Mouse (Mus musculus): Measurements from ENCODE around the gene Gabrb3.

GRCm38 (mm10) chr7:57648136-57648755, 228.8 kb downstream of the Gabrb3 start:
- TF ChIP-seq POLR2A (IDR thresholded peaks at IDR 0.05; ENCODE audit: insufficient read length, low read depth), result no peak
- TF ChIP-seq REST (IDR thresholded peaks at IDR 0.05; ENCODE audit: insufficient read depth, insufficient read length), result no peak
- TF ChIP-seq SRF (IDR thresholded peaks at IDR 0.05; ENCODE audit: control insufficient read depth, insufficient read length, low read depth), result no peak
- no peak for TF ChIP-seq MYOD1 (IDR thresholded peaks at IDR 0.05; ENCODE audit: control insufficient read depth in 1 of 3, insufficient read length in 2 of 3, low read depth in 2 of 3)
- no peak for TF ChIP-seq TCF3 (IDR thresholded peaks at IDR 0.05; ENCODE audit: insufficient read length, low read depth)
- TF ChIP-seq MAX (IDR thresholded peaks at IDR 0.05; ENCODE audit: low read depth), result no peak
- no peak for TF ChIP-seq POLR2AphosphoS2 (IDR thresholded peaks at IDR 0.05; ENCODE audit: insufficient read length, low read depth)
- no peak for TF ChIP-seq E2F4 (IDR thresholded peaks at IDR 0.05; ENCODE audit: insufficient read depth)
